Mouse (Mus musculus): ENCODE results near the gene Tnnt3. TPM values are rescaled to one million over a fixed set of nuclear protein-coding genes. Genes with fewer than 3 reads are reported as not detected.
A peak's percentile ranks its signal among the peaks of the same experiment; 100 is the strongest.

Tnnt3 gene
- polyA plus RNA-seq, 1 experiment = 73.4 TPM

DNA sequence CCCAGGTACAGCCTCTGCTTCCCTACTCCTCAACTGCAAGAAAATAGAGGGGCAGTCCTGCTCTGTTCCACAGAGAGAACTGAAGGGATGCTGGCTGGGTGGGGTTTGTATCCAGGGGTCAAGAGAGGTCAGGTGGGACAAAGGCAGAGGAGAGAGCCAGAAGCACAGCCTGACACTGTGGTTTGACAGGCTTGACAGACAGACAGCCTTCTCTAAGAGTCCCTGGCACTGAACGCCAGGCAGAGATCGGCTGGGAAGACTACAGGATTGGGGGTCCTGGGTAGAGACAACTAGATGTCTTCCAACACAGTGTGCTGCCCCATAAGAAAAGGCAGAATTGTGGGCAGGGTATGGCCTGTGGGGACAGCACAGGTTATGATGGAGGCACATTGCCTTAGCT is 20.1 kb upstream of the Tnnt3 start:
- no peak overlapping the region for H3K27ac ChIP-seq (ENCODE audit: control insufficient read depth, insufficient read depth, low read depth, low read length, poor library complexity)
- WGBS = 66% methylated on average over 2 of the region's 2 CpGs
- H3K4me1 ChIP-seq (ENCODE audit: control insufficient read depth, insufficient read depth, low read length) = no peaks in the 10 kb centered on the region; the same call in 1 of the 2 replicates
- H3K4me3 ChIP-seq (replicated peaks; ENCODE audit: control insufficient read depth, low read depth, low read length) = no peak overlapping the region
- no peak for TF ChIP-seq CTCF (IDR thresholded peaks at IDR 0.05; ENCODE audit: control insufficient read depth, insufficient read depth, low read length)
- no peak for TF ChIP-seq POLR2A (IDR thresholded peaks at IDR 0.05; ENCODE audit: borderline replicate concordance, control insufficient read depth, low read depth, low read length)

DNA sequence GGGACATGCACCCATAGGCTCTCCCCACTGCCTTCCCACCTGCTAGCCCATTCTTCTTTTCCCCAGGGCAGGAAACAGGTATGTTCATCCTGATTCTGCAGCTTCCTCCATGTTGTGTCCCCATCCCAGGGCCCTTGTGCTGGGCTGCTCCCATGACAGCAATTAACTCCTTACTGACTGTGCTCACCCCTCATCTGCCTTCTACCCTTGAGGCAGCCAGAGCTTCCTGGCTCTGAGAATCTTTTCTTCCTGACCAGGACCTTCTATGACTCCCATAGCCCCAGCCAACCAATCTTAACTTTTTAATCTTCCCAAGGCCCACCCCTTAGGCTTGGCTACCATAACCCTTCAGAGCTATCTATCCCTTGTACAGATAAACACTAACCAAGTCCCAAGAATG is 19.3 kb upstream of the Tnnt3 start:
- Histone ChIP-seq H3K27ac (ENCODE audit: control insufficient read depth, insufficient read depth, low read depth, low read length, poor library complexity) (no peak overlapping the region), H3K4me1 (ENCODE audit: control insufficient read depth, insufficient read depth, low read length) (no peaks in the 10 kb centered on the region; the same call in 1 of the 2 replicates), H3K4me3 (replicated peaks; ENCODE audit: control insufficient read depth, low read depth, low read length) (no peak overlapping the region)
- no peak for TF ChIP-seq POLR2A (IDR thresholded peaks at IDR 0.05; ENCODE audit: borderline replicate concordance, control insufficient read depth, low read depth, low read length)
- TF ChIP-seq CTCF (IDR thresholded peaks at IDR 0.05; ENCODE audit: control insufficient read depth, insufficient read depth, low read length) = no peak

DNA sequence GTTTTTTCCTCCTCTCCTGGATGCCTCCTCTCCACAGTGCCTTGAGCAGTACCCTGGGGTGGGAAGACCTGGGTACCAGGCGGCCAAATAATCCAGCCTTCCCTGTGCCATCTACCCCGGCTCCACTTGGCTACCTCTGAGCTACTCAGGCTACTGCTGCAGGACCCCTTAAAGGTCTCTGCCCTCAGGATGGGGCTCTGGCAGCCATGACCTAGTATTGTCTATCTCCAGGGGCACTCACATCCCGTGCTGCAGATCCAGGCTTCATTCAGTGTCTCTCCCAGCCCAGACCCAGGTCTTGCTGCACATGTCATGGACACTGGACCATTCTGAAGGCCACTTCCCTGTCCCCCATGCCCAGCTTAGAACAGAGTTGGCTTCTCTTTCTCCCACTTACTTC is 18.8 kb upstream of the Tnnt3 start:
- TF ChIP-seq CTCF (IDR thresholded peaks at IDR 0.05; ENCODE audit: control insufficient read depth, insufficient read depth, low read length) = no peak
- no peak for TF ChIP-seq POLR2A (IDR thresholded peaks at IDR 0.05; ENCODE audit: borderline replicate concordance, control insufficient read depth, low read depth, low read length)
- H3K4me1 ChIP-seq (ENCODE audit: control insufficient read depth, insufficient read depth, low read length) = no peaks in the 10 kb centered on the region; the same call in 1 of the 2 replicates
- 77% methylated on average over 3 of the region's 3 CpGs for WGBS
- H3K27ac ChIP-seq (ENCODE audit: control insufficient read depth, insufficient read depth, low read depth, low read length, poor library complexity) = no peak overlapping the region
- H3K4me3 ChIP-seq (replicated peaks; ENCODE audit: control insufficient read depth, low read depth, low read length) = no peak overlapping the region

DNA sequence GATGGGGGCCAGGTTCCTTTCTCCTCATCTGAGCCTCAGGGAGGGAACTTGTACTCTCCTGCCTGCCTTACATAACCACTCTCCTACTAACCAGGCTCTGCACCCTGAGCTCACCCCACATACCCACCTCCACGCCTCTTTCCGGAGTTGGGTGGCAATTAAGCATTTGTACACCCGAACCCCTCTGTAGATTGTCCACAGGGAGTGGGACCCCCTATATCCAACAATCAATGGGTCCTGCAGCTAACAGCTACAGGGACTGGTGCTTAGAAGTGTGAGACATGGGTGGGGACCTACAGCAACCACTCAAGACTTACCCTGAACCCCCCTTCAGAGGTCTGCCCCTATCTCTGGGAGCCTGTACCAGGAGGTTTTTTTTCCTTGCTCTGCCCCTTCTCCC is 18.0 kb upstream of the Tnnt3 start:
- Histone ChIP-seq H3K27ac (ENCODE audit: control insufficient read depth, insufficient read depth, low read depth, low read length, poor library complexity) (no peak overlapping the region), H3K4me1 (ENCODE audit: control insufficient read depth, insufficient read depth, low read length) (no peaks in the 10 kb centered on the region; the same call in 1 of the 2 replicates), H3K4me3 (replicated peaks; ENCODE audit: control insufficient read depth, low read depth, low read length) (no peak overlapping the region)
- 73% methylated on average over 3 of the region's 3 CpGs for WGBS
- TF ChIP-seq CTCF (IDR thresholded peaks at IDR 0.05; ENCODE audit: control insufficient read depth, insufficient read depth, low read length) (no peak), POLR2A (IDR thresholded peaks at IDR 0.05; ENCODE audit: borderline replicate concordance, control insufficient read depth, low read depth, low read length) (no peak)

DNA sequence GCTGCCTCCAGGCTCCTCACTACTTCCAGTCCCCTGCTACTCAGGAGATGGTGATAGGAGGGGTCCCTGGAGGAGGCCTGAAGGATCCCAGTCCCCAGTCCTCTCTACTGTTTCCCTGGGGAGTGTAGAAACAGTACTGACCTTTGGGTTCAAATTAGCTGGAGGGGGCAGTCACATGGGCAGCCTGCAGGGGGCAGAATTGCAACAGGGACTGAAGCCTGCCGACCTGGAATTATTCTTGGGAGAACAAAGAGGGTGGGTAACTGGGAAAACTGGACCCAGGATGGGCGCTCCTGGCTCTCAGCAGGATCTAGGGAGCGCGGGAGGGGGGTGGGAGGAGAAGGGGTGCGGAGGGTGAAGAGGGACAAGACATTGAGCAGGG is 17.5 kb upstream of the Tnnt3 start:
- 23% methylated on average over 5 of the region's 5 CpGs for WGBS
- TF ChIP-seq POLR2A (IDR thresholded peaks at IDR 0.05; ENCODE audit: borderline replicate concordance, control insufficient read depth, low read depth, low read length) (no peak), CTCF (IDR thresholded peaks at IDR 0.05; ENCODE audit: control insufficient read depth, insufficient read depth, low read length) (peak; percentile 46)
- H3K27ac ChIP-seq (ENCODE audit: control insufficient read depth, insufficient read depth, low read depth, low read length, poor library complexity) = no peak overlapping the region
- no peaks in the 10 kb centered on the region; the same call in 1 of the 2 replicates for H3K4me1 ChIP-seq (ENCODE audit: control insufficient read depth, insufficient read depth, low read length)
- no peak overlapping the region for H3K4me3 ChIP-seq (replicated peaks; ENCODE audit: control insufficient read depth, low read depth, low read length)

DNA sequence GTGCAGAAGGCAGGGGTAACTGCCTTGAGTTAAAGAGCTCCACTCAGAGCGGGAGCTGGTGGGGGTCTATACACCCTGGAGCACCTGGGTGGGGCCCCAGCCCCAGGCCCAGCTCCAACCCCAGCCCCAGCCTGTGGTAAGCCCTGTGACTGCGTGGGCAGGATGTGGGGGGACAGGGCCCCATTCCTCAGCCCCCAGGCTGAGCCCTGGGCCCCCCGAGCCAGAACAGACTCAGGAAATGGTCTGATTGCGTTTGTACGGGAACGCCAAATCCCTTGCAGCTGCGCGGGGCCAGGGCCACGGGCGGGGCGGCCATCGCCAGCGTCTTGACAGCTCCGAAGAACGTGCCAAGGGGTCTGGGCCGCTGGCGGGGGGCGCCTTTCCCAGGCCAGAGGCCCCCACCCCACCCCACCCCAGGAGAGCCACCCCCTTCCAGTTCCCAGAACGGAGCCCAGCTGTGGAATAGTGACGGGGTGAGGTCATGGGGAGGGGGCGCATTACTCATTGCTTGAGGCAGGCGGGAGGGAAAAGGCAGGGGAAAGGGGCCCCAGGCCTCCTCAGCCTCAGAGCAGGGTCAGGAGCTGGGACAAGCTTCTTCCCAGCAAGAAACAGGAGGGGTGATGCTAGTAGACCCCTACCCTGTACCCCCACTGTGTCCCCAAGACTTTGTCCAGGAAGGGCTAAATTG is 16.9 kb upstream of the Tnnt3 start:
- H3K4me3 ChIP-seq (replicated peaks; ENCODE audit: control insufficient read depth, low read depth, low read length) = no peak overlapping the region
- no peaks in the 10 kb centered on the region; the same call in 1 of the 2 replicates for H3K4me1 ChIP-seq (ENCODE audit: control insufficient read depth, insufficient read depth, low read length)
- WGBS = 18% methylated on average over 22 of the region's 22 CpGs
- TF ChIP-seq CTCF (IDR thresholded peaks at IDR 0.05; ENCODE audit: control insufficient read depth, insufficient read depth, low read length) = no peak
- no peak overlapping the region for H3K27ac ChIP-seq (ENCODE audit: control insufficient read depth, insufficient read depth, low read depth, low read length, poor library complexity)

DNA sequence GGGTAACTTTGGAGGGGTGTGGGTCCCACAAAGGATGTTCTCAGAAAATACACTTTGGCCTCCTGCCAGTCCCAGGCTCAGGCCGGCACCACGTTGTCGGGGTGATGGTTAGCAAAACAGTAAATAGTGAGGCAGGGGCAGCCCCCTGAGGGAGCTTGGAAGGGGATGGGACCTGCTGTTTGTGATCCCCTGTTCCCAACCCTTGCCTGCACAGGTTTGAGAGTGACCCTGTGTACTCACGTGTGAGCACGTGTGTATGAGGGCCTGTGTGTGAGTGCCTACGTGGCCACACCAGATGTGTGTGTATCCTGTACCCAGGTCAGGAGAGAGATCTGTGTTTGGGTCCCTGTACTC is 16.4 kb upstream of the Tnnt3 start:
- 64% methylated on average over 6 of the region's 6 CpGs for WGBS
- TF ChIP-seq POLR2A (IDR thresholded peaks at IDR 0.05; ENCODE audit: borderline replicate concordance, control insufficient read depth, low read depth, low read length) (no peak), CTCF (IDR thresholded peaks at IDR 0.05; ENCODE audit: control insufficient read depth, insufficient read depth, low read length) (no peak)
- Histone ChIP-seq H3K27ac (ENCODE audit: control insufficient read depth, insufficient read depth, low read depth, low read length, poor library complexity) (no peak overlapping the region), H3K4me3 (replicated peaks; ENCODE audit: control insufficient read depth, low read depth, low read length) (no peak overlapping the region), H3K4me1 (ENCODE audit: control insufficient read depth, insufficient read depth, low read length) (no peaks in the 10 kb centered on the region)

DNA sequence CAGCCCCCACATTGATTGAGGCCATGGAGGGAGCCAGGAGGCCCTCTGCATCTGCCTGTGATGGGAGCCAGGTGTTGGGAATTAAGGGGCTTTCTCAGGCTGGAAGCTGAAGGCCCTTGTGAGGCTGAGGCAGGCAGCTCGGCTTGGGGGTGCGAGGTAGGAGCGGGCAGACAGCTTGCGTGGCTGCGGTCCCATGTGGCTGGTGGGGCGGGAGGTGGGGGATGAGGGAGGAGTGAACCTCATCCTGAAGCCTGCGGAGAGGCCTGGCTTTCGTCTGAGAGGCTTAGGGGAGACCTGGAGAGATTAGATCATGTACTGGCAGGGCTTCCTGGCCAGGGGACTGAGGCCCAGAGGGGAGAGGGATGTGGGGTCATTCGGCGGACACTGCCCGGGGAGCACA is 15.5 kb upstream of the Tnnt3 start:
- 83% methylated on average over 11 of the region's 11 CpGs for WGBS
- Histone ChIP-seq H3K4me1 (ENCODE audit: control insufficient read depth, insufficient read depth, low read length) (no peaks in the 10 kb centered on the region), H3K27ac (ENCODE audit: control insufficient read depth, insufficient read depth, low read depth, low read length, poor library complexity) (no peak overlapping the region; the same call in 1 of the 2 replicates), H3K4me3 (replicated peaks; ENCODE audit: control insufficient read depth, low read depth, low read length) (no peak overlapping the region)
- no peak for TF ChIP-seq POLR2A (IDR thresholded peaks at IDR 0.05; ENCODE audit: borderline replicate concordance, control insufficient read depth, low read depth, low read length)
- TF ChIP-seq CTCF (IDR thresholded peaks at IDR 0.05; ENCODE audit: control insufficient read depth, insufficient read depth, low read length) = no peak

DNA sequence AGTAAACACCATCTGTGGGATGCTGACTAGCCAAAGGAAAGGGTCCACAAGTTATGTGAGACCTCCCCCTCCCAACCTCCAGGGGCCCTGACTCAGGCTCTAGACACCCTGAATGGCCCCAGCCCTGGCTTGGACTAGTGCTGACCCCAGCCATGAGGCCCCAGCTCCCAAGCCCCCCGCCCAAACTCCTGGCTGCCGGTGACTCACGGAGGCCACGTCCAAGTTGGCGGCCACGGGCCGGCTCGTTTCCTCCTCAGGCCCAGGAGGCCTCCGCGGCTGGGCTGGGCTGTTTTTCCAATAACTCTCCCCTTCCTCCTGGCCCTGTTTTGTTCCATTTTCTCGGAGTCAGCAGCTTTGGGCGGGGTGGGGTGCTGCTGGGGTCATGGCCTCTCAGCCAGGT is 13.9 kb upstream of the Tnnt3 start:
- H3K4me1 ChIP-seq (ENCODE audit: control insufficient read depth, insufficient read depth, low read length) = no peaks in the 10 kb centered on the region
- 84% methylated on average over 12 of the region's 12 CpGs for WGBS
- no peak overlapping the region for H3K27ac ChIP-seq (ENCODE audit: control insufficient read depth, insufficient read depth, low read depth, low read length, poor library complexity)
- TF ChIP-seq CTCF (IDR thresholded peaks at IDR 0.05; ENCODE audit: control insufficient read depth, insufficient read depth, low read length) (no peak), POLR2A (IDR thresholded peaks at IDR 0.05; ENCODE audit: borderline replicate concordance, control insufficient read depth, low read depth, low read length) (no peak)
- H3K4me3 ChIP-seq (replicated peaks; ENCODE audit: control insufficient read depth, low read depth, low read length) = no peak overlapping the region
